Mouse (Mus musculus) left cerebral cortex, adult 2 months (tissue): ENCODE measurements at regions not wholly inside any gene's neighbourhood (a gene's known extent, or its start where the extent isn't known, plus 50 kb on each side); places are given as distances from the start of the nearest gene placed in this dataset.

Source experiments
- DNase-seq, 2 experiments: peaks; one replicate each; pipeline ENCODE4 v3.0.0; 2021 to 2022; ENCODE audit warnings: low spot score in 2 of 2, mixed read lengths in 1 of 2; ENCODE audit errors: extremely low spot score in 1 of 2
- H3K27ac ChIP-seq: fragments of 200-600 bp; 2 replicates; pipeline ENCODE4 v1.8.1; 2022
- H3K4me3 ChIP-seq: fragments of 200-600 bp; 2 replicates; pipeline ENCODE4 v1.8.1; 2022
- CTCF ChIP-seq: fragments of 200-600 bp; IDR thresholded peaks from 2 replicates; pipeline ENCODE4 v1.8.1; 2022; ENCODE audit warnings: antibody characterized with exemption, mild to moderate bottlenecking, moderate library complexity
- intact Hi-C: fragments of 180-260 bp; cut with DNase I; formaldehyde crosslinking; loops from one replicate; pipeline ENCODE4 v1.15.1; 2025

DNA sequence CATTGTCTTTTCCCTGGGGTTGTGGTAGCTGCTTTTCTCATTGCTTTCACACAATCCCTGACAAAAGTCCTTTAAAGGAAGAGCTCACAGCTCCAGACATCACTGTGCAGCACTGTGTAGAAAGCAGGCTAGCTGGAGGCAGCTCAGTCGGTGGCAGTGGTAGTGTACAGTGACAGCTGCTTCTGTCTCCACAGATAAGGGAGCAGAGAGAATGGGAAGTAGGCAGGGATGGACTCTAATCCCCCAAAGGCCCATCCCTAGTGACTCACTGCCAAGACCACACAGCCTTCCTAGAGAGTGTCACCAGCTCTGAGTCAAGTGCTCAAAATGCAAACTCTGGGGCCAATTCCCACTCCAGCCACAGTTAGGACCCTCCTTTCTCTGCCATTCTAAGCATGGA, 531.7 kb upstream of the Adamts9 start:
- intact Hi-C loops, result no loop called here
- Histone ChIP-seq H3K27ac (no peak overlapping the region), H3K4me3 (no peak overlapping the region)
- DNase-seq, result no peak
- TF ChIP-seq CTCF, result no peak

- intact Hi-C loops, result no loop called here
- no peak for DNase-seq
- H3K4me3 ChIP-seq, result no peak overlapping the region
- TF ChIP-seq CTCF, result no peak
- H3K27ac ChIP-seq, result no peak overlapping the region
Observed at GRCm38 (mm10) chr6:93467867-93468266, 524.6 kb upstream of the Adamts9 start.

DNA sequence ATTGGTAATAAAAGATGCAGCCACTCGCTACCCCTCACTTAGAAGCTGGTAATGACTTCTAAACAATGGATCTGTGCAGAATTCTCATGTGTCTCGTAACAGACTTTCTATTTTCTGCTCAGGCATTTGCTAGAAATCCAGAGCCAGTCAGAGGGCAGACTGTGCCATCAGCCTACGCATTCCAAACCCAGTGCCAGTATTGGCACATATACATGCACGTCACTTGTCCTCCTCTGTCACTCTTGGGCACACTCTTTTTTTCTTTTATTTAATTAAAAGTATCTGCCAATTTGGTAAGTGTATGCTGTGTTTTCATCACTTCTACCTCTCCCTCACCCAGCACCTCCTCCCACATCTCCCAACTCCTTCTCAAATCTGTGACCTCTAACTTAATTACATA, 519.6 kb upstream of the Adamts9 start:
- intact Hi-C loops, result no loop called here

DNA sequence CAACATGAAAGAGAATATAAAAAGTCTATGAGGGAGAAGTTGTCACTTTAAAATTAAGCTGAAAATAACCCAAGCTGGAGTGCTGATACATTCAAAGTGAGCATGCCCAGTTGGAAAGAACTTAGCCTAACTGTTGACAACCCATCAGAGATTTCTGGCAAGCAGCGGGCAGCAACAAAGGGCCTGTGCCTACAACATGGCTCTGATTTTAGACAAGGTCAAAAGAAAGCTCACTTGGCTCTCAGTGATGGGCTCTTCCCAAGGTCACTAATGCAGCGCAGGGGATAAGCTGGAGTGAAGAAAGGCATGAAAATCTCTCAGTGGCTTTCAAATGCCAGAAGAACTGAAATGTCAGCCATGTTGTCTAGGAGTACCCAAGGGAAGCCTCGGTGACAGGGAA, 518.1 kb upstream of the Adamts9 start:
- no peak for DNase-seq
- intact Hi-C loops, result no loop called here
- Histone ChIP-seq H3K27ac (no peak overlapping the region), H3K4me3 (no peak overlapping the region)
- TF ChIP-seq CTCF, result no peak

More for the DNA sequence above, 519.6 kb upstream of the Adamts9 start:
- Histone ChIP-seq H3K27ac (no peak overlapping the region), H3K4me3 (no peak overlapping the region)
- no peak for TF ChIP-seq CTCF
- no peak for DNase-seq

DNA sequence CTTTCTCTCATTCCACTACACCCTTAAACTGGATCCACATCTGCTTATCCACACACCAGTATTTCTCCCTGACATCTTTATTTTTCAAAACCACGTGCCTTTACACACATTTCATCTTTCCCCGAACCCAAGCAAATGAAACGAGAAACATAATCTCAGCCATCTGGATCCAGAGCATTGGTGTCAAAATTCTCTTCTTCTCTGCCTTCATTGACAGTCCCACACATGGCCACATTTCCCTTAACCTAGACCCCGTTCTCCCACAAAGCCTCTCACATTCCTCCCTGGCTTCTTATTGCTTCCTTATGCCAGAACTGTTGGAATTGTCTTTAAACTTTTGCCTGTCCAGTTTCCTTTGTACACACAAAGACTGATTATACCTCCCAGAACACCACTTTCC, 514.3 kb upstream of the Adamts9 start:
- Histone ChIP-seq H3K4me3 (no peak overlapping the region), H3K27ac (no peak overlapping the region)
- intact Hi-C loops, result no loop called here
- DNase-seq, result no peak
- no peak for TF ChIP-seq CTCF

DNA sequence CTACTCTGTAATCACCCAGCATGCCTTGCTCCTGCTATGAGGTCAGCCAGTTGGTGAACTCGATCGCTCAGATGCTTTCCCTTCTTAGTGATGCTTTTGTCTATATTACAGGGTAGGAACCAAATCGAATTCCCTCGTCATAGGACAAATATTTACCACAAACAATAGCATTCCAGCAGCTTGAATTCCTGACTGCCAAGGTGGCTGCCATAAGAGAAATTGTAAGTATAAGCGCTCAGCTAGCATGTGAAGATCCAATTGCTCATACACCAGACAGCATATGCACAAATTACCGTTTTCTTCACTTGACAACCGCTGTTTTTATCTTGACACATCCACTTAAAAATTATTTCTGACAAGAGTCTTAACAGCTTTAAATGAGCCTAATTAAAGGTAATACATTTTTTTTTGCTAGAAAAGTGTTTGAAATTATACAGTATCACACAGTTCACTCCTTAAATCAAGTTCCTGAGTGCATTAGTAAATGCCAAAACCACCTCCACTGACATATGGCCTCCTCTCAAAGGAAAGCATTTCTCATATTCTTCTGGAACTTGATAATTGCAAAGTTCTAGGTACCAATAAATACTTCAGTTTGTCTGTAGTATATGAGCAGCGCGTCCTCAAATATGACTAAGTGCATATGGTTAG, 513.2 kb upstream of the Adamts9 start:
- no peak for DNase-seq
- TF ChIP-seq CTCF, result no peak
- Histone ChIP-seq H3K4me3 (no peak overlapping the region), H3K27ac (no peak overlapping the region)
- intact Hi-C loops, result no loop called here

- no peak for TF ChIP-seq CTCF
- Histone ChIP-seq H3K4me3 (no peak overlapping the region), H3K27ac (no peak overlapping the region)
- intact Hi-C loops, result loop anchor here (1.0 kb wide), 2 partner anchors 504 to 658 kb away; no protein-coding TSS in a partner anchor
- DNase-seq, result no peak
Observed at GRCm38 (mm10) chr6:93445568-93445967, 502.3 kb upstream of the Adamts9 start.

DNA sequence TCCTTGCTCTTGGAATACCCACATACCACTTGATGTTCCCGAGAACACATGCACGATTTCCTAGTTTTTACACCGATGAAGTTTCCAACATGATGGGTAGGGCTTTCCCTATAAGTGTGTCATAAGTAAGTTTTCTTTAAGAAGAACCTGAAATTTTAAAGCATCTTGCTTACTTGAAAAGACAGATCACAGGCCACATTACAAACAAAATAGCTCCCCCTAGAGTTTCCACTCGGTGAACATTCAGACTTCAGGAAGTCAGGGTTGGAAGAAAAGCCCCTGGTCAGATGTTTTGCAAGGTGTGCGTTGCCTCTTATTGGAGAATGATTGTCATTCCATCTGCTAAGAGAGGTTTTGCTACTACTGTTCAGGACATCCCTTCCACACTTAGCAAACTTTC, 501.8 kb upstream of the Adamts9 start:
- intact Hi-C loops, result loop anchor here (1.0 kb wide), 2 partner anchors 504 to 658 kb away; no protein-coding TSS in a partner anchor
- DNase-seq, result peak; percentile 15 to 16
- Histone ChIP-seq H3K4me3 (no peak overlapping the region), H3K27ac (no peak overlapping the region)
- TF ChIP-seq CTCF, result peak; percentile 72

GRCm38 (mm10) chr6:93443766-93444557, 500.7 kb upstream of the Adamts9 start:
- TF ChIP-seq CTCF, result no peak
- Histone ChIP-seq H3K4me3 (no peak overlapping the region), H3K27ac (no peak overlapping the region)
- intact Hi-C loops, result no loop called here
- no peak for DNase-seq

- no peak for TF ChIP-seq CTCF
- Histone ChIP-seq H3K27ac (no peak overlapping the region), H3K4me3 (no peak overlapping the region)
- DNase-seq, result no peak
- intact Hi-C loops, result no loop called here
Observed at GRCm38 (mm10) chr6:93433446-93433845, 490.2 kb upstream of the Adamts9 start.

- H3K27ac ChIP-seq, result no peak overlapping the region
- no peak for TF ChIP-seq CTCF
- intact Hi-C loops, result no loop called here
- H3K4me3 ChIP-seq, result no peak overlapping the region
- no peak for DNase-seq
Observed at GRCm38 (mm10) chr6:93426141-93426540, 482.8 kb upstream of the Adamts9 start.

- H3K27ac ChIP-seq, result no peak overlapping the region
- no peak for TF ChIP-seq CTCF
- intact Hi-C loops, result no loop called here
- DNase-seq, result no peak
- H3K4me3 ChIP-seq, result no peak overlapping the region
Observed at GRCm38 (mm10) chr6:93422906-93423305, 479.6 kb upstream of the Adamts9 start.

DNA sequence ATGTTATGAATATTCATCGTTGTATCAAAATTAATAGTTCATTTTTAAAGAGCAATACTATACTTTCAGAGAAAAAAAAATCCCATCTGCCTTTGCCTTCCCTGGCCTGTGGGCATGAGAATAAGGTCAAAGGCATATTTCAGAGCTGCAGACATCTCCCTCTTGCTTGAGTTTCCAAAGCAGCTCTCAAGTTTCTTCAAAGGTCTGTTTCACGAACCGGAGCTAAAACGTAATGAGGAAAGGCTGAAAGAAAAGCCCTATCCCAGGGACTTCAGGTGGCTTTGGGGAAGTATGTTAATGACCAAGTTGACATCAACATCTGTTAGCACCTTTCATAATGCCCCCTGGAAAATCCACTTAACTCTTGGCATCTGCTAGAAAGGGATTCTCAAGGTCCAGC, 479.0 kb upstream of the Adamts9 start:
- no peak for TF ChIP-seq CTCF
- Histone ChIP-seq H3K27ac (no peak overlapping the region), H3K4me3 (no peak overlapping the region)
- intact Hi-C loops, result no loop called here
- no peak for DNase-seq
